Mouse (Mus musculus): ENCODE data around the gene Eya4. TPM values are rescaled to one million over a fixed set of nuclear protein-coding genes. Genes with fewer than 3 reads are reported as not detected.

The Eya4 gene
- polyA plus RNA-seq (2012; rRNA removed): 0.47 and 0.73 TPM in 2 replicates

DNA sequence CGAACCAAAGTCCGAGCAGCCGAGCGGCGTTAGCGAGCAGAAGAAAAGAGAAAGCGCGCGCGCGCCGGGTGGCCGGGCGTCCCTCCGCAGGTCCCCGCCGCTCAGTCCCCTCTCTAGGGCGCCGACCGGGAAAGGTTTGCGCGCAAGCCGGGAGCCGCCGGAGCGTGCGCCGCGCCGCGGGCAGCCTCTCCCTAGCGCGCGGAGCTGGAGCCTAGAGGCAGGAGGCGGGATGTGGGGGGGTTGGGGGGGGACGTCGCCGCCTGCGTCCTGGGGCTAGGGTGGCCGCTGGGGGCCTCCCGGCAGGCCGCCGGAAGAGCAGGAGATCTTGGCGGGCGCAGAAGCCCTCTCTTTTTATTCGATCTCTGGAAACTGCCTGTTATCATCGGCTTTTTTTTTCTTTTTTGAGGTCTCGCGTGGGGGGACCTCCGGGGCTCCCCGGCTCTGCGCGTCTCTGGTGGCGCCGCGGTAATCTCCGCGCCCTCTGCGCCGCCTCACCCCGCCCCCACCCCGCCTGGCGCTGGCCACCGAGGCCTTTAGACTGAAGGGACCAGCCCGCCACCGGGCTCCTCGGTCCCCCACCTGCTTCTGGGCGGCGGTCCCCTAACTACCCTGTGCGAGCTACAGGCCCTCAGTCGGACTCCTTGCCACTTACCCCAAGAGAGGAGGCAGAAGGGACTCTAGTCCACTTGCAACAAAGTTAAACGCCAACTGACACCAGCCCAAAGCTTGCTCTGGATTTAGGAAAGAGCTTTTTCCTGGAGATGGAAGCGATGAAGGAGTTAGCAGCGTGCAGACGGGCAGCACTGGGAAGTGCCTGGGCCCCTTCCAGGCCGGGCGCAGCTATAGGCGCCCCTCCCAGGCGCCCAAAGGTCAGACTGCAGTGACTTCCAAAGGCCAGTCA, at the start of gene Eya4:
Gene Eya4, minus strand, starts transcription at position 776 of the 901 bp plus-strand sequence.
- H3K27ac ChIP-seq (ENCODE audit: insufficient read depth, low read depth, low read length): no peak within 1 kb of the TSS
- H3K4me3 ChIP-seq (ENCODE audit: insufficient read depth, low read depth, low read length): peak within 1 kb of the TSS; percentile 49
- H3K4me1 ChIP-seq (ENCODE audit: control insufficient read depth, insufficient read depth, low read length): no peaks in the 10 kb centered on the region
- H3K36me3 ChIP-seq (ENCODE audit: control insufficient read depth, insufficient read depth, low read length): no peaks in the 10 kb centered on the region
- WGBS: 3% methylated on average over 79 of the region's 79 CpGs
- DNase-seq: peak; percentile 6
- H3K27me3 ChIP-seq (replicated peaks; ENCODE audit: control insufficient read depth, insufficient read depth, low read length): no peaks in the 10 kb centered on the region
- TF ChIP-seq POLR2A (IDR thresholded peaks at IDR 0.05; ENCODE audit: low read depth, low read length) (no peak), CTCF (conservative IDR thresholded peaks at IDR 0.05; ENCODE audit: insufficient read depth, insufficient read length, low read depth, low read length) (no peak)

DNA sequence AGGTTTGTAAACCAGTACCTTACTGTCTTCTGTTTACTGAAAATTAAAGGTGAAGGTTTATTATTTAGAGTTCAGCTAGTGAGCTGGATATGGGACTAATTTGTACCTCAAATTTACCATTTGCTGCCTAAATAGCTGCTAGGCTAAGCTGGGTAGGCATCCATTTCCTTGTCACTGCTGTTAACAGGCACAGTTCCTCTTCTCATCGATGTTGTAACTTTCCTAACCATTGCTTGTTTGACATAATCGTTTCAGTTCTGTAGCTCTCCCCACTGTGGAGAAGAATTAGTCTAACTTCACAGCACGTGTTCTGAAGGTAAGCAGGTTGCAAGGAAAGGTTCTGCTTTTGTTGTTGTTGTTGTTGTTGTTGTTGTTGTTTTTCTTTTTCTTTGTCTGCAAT, 44.8 kb upstream of the Eya4 start:
- no peaks in the 10 kb centered on the region for H3K36me3 ChIP-seq (ENCODE audit: control insufficient read depth, insufficient read depth, low read length)
- no peaks in the 10 kb centered on the region for H3K27me3 ChIP-seq (replicated peaks; ENCODE audit: control insufficient read depth, insufficient read depth, low read length)
- no peak for DNase-seq
- TF ChIP-seq POLR2A (IDR thresholded peaks at IDR 0.05; ENCODE audit: low read depth, low read length): no peak
- TF ChIP-seq CTCF (conservative IDR thresholded peaks at IDR 0.05; ENCODE audit: insufficient read depth, insufficient read length, low read depth, low read length): no peak
- no peaks in the 10 kb centered on the region for H3K4me1 ChIP-seq (ENCODE audit: control insufficient read depth, insufficient read depth, low read length)
- WGBS: 77% methylated on average over 3 of the region's 3 CpGs
- no peak overlapping the region for H3K4me3 ChIP-seq (ENCODE audit: insufficient read depth, low read depth, low read length)
- no peak overlapping the region for H3K27ac ChIP-seq (ENCODE audit: insufficient read depth, low read depth, low read length)

DNA sequence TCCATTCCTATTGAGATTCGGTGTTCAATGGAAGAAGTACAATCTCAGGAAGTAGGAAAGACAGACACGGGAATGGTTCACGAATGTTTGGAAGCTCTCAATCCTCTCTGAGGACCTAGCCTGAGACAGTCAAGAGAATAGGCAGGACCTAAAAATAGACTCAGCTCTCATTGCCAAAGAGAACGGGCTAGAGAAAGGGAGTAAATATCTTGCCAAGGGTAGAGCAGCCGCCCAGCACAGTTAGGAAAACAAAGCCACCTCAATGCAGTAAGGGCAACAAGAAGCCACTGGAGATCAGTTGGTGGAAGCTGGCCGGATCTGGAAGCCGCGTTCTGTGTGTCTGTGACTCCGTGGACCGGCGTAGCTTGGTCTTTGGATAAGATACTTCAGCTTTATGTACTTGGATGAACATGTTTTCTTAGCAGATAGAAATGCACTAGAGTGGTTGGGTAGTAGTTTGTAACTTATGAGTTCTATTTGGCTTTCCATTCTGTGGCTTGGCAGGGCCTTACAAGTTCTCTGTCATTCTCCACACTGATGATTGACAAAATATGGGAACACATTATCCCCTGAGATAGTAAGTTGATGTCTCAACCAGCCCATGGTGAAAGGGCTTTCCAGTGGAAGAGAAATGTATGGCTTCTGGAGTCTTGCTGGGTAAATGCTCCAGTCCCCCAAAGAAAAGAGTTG, 44.1 kb upstream of the Eya4 start:
- H3K36me3 ChIP-seq (ENCODE audit: control insufficient read depth, insufficient read depth, low read length): no peaks in the 10 kb centered on the region
- no peak for DNase-seq
- H3K4me3 ChIP-seq (ENCODE audit: insufficient read depth, low read depth, low read length): no peak overlapping the region
- WGBS: 74% methylated on average over 11 of the region's 11 CpGs
- no peaks in the 10 kb centered on the region for H3K27me3 ChIP-seq (replicated peaks; ENCODE audit: control insufficient read depth, insufficient read depth, low read length)
- TF ChIP-seq CTCF (conservative IDR thresholded peaks at IDR 0.05; ENCODE audit: insufficient read depth, insufficient read length, low read depth, low read length) (no peak), POLR2A (IDR thresholded peaks at IDR 0.05; ENCODE audit: low read depth, low read length) (no peak)
- no peaks in the 10 kb centered on the region for H3K4me1 ChIP-seq (ENCODE audit: control insufficient read depth, insufficient read depth, low read length)
- no peak overlapping the region for H3K27ac ChIP-seq (ENCODE audit: insufficient read depth, low read depth, low read length)

DNA sequence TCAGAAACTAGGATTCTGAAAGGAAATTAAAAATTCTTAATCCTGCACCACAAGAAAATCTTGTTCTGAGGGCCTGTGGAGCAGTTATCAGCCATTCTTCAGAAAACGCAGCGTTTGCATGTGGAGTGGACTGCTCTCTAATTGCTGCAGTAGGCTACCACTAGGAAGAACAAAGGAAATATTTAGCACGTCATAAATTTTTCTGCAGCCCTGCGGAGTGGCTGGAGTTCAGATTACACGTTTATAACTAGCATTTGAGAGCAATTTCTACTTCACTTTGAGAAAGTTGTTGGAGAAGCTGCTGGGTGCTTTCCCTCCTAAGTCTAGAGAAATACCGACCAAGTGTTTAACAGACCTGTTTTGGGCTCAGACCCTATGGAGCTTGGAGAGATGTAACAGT, 43.6 kb upstream of the Eya4 start:
- WGBS: 25% methylated on average over 6 of the region's 6 CpGs
- no peak for DNase-seq
- no peak overlapping the region for H3K27ac ChIP-seq (ENCODE audit: insufficient read depth, low read depth, low read length)
- H3K36me3 ChIP-seq (ENCODE audit: control insufficient read depth, insufficient read depth, low read length): no peaks in the 10 kb centered on the region
- H3K4me1 ChIP-seq (ENCODE audit: control insufficient read depth, insufficient read depth, low read length): no peaks in the 10 kb centered on the region
- H3K27me3 ChIP-seq (replicated peaks; ENCODE audit: control insufficient read depth, insufficient read depth, low read length): no peaks in the 10 kb centered on the region
- TF ChIP-seq CTCF (conservative IDR thresholded peaks at IDR 0.05; ENCODE audit: insufficient read depth, insufficient read length, low read depth, low read length): no peak
- TF ChIP-seq POLR2A (IDR thresholded peaks at IDR 0.05; ENCODE audit: low read depth, low read length): no peak
- no peak overlapping the region for H3K4me3 ChIP-seq (ENCODE audit: insufficient read depth, low read depth, low read length)

DNA sequence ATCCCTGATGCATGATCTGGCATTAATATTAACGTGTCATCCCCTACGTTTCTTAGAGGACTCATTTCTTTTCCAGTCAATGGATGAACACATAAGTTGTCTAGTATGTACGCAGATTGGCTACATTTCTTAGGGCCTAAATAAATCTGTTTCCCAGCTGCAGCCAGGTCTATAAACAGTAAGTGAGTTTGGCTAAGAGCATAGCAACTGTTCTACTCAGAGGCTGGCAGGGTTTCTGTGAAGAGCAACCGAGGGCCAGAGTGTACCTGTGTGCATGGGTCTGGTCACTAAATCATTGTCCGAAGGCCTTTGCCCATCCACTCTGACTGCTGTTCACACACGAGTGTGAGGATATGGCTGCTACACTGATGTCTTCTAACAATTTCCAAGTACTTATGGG, 13.3 kb upstream of the Eya4 start:
- no peak for DNase-seq
- WGBS: 87% methylated on average over 6 of the region's 6 CpGs
- H3K27me3 ChIP-seq (replicated peaks; ENCODE audit: control insufficient read depth, insufficient read depth, low read length): no peaks in the 10 kb centered on the region
- no peak overlapping the region for H3K4me3 ChIP-seq (ENCODE audit: insufficient read depth, low read depth, low read length)
- H3K36me3 ChIP-seq (ENCODE audit: control insufficient read depth, insufficient read depth, low read length): no peaks in the 10 kb centered on the region
- H3K4me1 ChIP-seq (ENCODE audit: control insufficient read depth, insufficient read depth, low read length): no peaks in the 10 kb centered on the region
- TF ChIP-seq CTCF (conservative IDR thresholded peaks at IDR 0.05; ENCODE audit: insufficient read depth, insufficient read length, low read depth, low read length) (no peak), POLR2A (IDR thresholded peaks at IDR 0.05; ENCODE audit: low read depth, low read length) (no peak)
- H3K27ac ChIP-seq (ENCODE audit: insufficient read depth, low read depth, low read length): no peak overlapping the region

DNA sequence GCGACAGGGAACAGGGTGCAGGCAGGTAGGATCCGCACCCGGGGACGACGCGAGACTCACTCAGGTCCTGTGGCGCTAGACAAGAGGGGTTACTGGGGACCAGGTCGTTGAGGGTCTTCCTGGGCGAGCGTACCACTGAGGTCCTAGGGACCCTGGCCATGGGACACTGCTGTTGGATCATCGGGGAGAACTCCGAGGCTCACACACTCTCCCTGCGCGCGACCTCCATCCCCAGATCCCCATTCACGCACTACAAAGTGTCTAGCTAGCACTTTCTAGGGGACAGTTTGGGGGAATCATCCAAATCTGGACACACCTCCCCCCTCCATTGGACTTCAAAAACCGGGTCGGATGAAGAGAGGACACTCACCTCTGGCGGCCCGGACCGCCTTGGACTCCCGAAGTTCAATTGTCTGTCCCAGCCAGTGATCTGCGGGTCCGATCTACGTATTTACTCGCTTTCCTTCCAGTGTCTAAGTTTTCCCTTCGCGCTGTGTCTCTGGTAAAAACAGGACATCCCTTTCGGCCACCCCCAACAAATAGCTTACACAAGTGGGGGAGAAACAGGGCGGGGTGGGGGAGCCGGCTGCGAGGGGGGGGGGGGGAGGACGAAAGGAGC, 1.1 kb downstream of the Eya4 start:
- Histone ChIP-seq H3K27ac (ENCODE audit: insufficient read depth, low read depth, low read length) (no peak overlapping the region), H3K4me1 (ENCODE audit: control insufficient read depth, insufficient read depth, low read length) (no peaks in the 10 kb centered on the region), H3K27me3 (replicated peaks; ENCODE audit: control insufficient read depth, insufficient read depth, low read length) (no peaks in the 10 kb centered on the region), H3K36me3 (ENCODE audit: control insufficient read depth, insufficient read depth, low read length) (no peaks in the 10 kb centered on the region), H3K4me3 (ENCODE audit: insufficient read depth, low read depth, low read length) (peak overlapping the region; percentile 49)
- WGBS: under 1% methylated on average over 32 of the region's 33 CpGs
- DNase-seq: peak; percentile 3
- TF ChIP-seq CTCF (conservative IDR thresholded peaks at IDR 0.05; ENCODE audit: insufficient read depth, insufficient read length, low read depth, low read length) (no peak), POLR2A (IDR thresholded peaks at IDR 0.05; ENCODE audit: low read depth, low read length) (no peak)
